Mouse (Mus musculus) thymus, postnatal 0 days (tissue): ENCODE results near the gene Micall2. TPM values are rescaled to one million over a fixed set of nuclear protein-coding genes. Genes with fewer than 3 reads are reported as not detected.

Source experiments
- DNase-seq: peaks from one replicate; pipeline ENCODE4 v3.0.0-alpha.2; 2015; ENCODE audit warnings: low spot score
- microRNA-seq: library from miRNA; unstranded; fragments of <30 nt; microRNA quantifications from one replicate; pipeline ENCODE4, GENCODE M21; 2016; ENCODE audit warnings: borderline number of aligned reads
- polyA plus RNA-seq: library from polyadenylated mRNA; unstranded; fragments of >200 nt; fragmentation: Nextera tagmentation; extraction: Ambion mirVana; gene quantifications from 2 replicates; pipeline ENCODE4 v1.2.1, GENCODE M21; 2015

Gene Micall2
- polyA plus RNA-seq, 1 experiment from 2014 or later, result 3.7 TPM

GRCm38 (mm10) chr5:139682631-139682977, 53.5 kb downstream of the Micall2 start:
- no peak for DNase-seq

- DNase-seq, result no peak
These were observed 54.1 kb downstream of the Micall2 start for GRCm38 (mm10) chr5:139681832-139682630.

GRCm38 (mm10) chr5:139675707-139675967, 60.5 kb downstream of the Micall2 start:
- DNase-seq, result no peak

GRCm38 (mm10) chr5:139674940-139675706, 61.0 kb downstream of the Micall2 start:
- DNase-seq, result no peak

GRCm38 (mm10) chr5:139669380-139669779, 66.8 kb downstream of the Micall2 start:
- DNase-seq, result peak; percentile 20

- peak; percentile 47 for DNase-seq
These were observed 67.6 kb downstream of the Micall2 start for GRCm38 (mm10) chr5:139668494-139668893.

GRCm38 (mm10) chr5:139666496-139666895, 69.6 kb downstream of the Micall2 start:
- no peak for DNase-seq

GRCm38 (mm10) chr5:139665375-139665774, 70.8 kb downstream of the Micall2 start:
- no peak for DNase-seq

GRCm38 (mm10) chr5:139661713-139662112, 74.4 kb downstream of the Micall2 start:
- no peak for DNase-seq

GRCm38 (mm10) chr5:139659307-139659706, 76.8 kb downstream of the Micall2 start:
- no peak for DNase-seq

- DNase-seq, result no peak
These were observed 77.3 kb downstream of the Micall2 start for GRCm38 (mm10) chr5:139658865-139659264.

GRCm38 (mm10) chr5:139657959-139658602, 78.1 kb downstream of the Micall2 start:
- no peak for DNase-seq

Small RNA genes lying within 50 kb of the gene (microRNA-seq; reads per million reads assigned to microRNA genes)
- gene Mir7037, result not detected

Other genes with a start within 250 kb of the Micall2 start
- gene Uncx, start 192.8 kb downstream of the Micall2 start, polyA plus RNA-seq, result 0.06 and 0.17 TPM in 2 replicates
- gene Ints1, start 39.3 kb upstream of the Micall2 start, polyA plus RNA-seq, result 26.8 and 28.9 TPM in 2 replicates
- gene Mafk, start 55.2 kb upstream of the Micall2 start, polyA plus RNA-seq, result 39.4 and 40.8 TPM in 2 replicates
- 1.6 and 2.0 TPM in 2 replicates for gene Tmem184a, start 83.6 kb upstream of the Micall2 start, polyA plus RNA-seq
- gene Gm26938, start 90.1 kb upstream of the Micall2 start, polyA plus RNA-seq, result not detected in 2 replicates
- 91.9 and 93.8 TPM in 2 replicates for gene Psmg3, start 90.5 kb upstream of the Micall2 start, polyA plus RNA-seq
- 0.21 and 0.35 TPM in 2 replicates for gene Elfn1, start 171.6 kb upstream of the Micall2 start, polyA plus RNA-seq